Mouse (Mus musculus) bone marrow, adult 2 months (tissue): ENCODE results near the gene Dnaic1.

Source experiments
- CTCF ChIP-seq: fragments of 200-500 bp; IDR thresholded peaks from 2 replicates; pipeline ENCODE4 v1.5.1; 2011; ENCODE audit warnings: low read length, control low read depth; ENCODE audit not compliant: control insufficient read depth, insufficient read depth
- POLR2A ChIP-seq: fragments of 200-500 bp; IDR thresholded peaks from 2 replicates; pipeline ENCODE4 v1.6.1; 2011; ENCODE audit warnings: low read depth, mild to moderate bottlenecking, control low read depth, low read length, borderline replicate concordance; ENCODE audit not compliant: control insufficient read depth

- TF ChIP-seq POLR2A (no peak), CTCF (no peak)
Observed at GRCm38 (mm10) chr4:41615661-41616599, 46.4 kb downstream of the Dnaic1 start.
